Mouse (Mus musculus) midbrain, embryonic 14.5 days (tissue): ENCODE results near the gene Nrk. TPM values are rescaled to one million over a fixed set of nuclear protein-coding genes. Genes with fewer than 3 reads are reported as not detected.

Experiments used
- polyA plus RNA-seq: library from polyadenylated mRNA; unstranded; fragments of >200 nt; fragmentation: Nextera tagmentation; extraction: Ambion mirVana; gene quantifications from 2 replicates; pipeline ENCODE4 v1.2.1, GENCODE M21; 2014

The Nrk gene
- polyA plus RNA-seq, 1 experiment from 2014 or later: 0.76 TPM

Other genes starting within 250 kb of the Nrk start
- gene Serpina7, start 170.8 kb downstream of the Nrk start, polyA plus RNA-seq: not detected in 2 replicates
- gene 4930513O06Rik, start 171.8 kb downstream of the Nrk start, polyA plus RNA-seq: not detected in 2 replicates